Mouse (Mus musculus): ENCODE data around the gene Nppb. TPM values are rescaled to one million over a fixed set of nuclear protein-coding genes. Genes with fewer than 3 reads are reported as not detected.

Nppb gene
- polyA plus RNA-seq, 1 experiment from 2014 or later = not detected

- H3K9ac ChIP-seq (ENCODE audit: low read depth, low read length) = no peak overlapping the region
- no peak for ATAC-seq
- no peak overlapping the region for H3K4me3 ChIP-seq (ENCODE audit: low read depth, low read length)
- no peak overlapping the region for H3K4me2 ChIP-seq (ENCODE audit: low read length)
- H3K4me1 ChIP-seq (ENCODE audit: control insufficient read depth, insufficient read depth, low read length) = no peaks in the 10 kb centered on the region
- no peaks in the 10 kb centered on the region for H3K36me3 ChIP-seq (ENCODE audit: control insufficient read depth, insufficient read depth, low read length)
- H3K27me3 ChIP-seq (ENCODE audit: control insufficient read depth, insufficient read depth, low read depth, low read length) = no peaks in the 10 kb centered on the region
- no peaks in the 10 kb centered on the region for H3K9me3 ChIP-seq (replicated peaks; ENCODE audit: control insufficient read depth, low read length, poor library complexity, severe bottlenecking)
- H3K27ac ChIP-seq (ENCODE audit: low read length) = no peak overlapping the region
- 86% methylated on average over 7 of the region's 7 CpGs for WGBS
Observed at GRCm38 (mm10) chr4:147965712-147966111, 19.9 kb upstream of the Nppb start.

- no peak overlapping the region for H3K9ac ChIP-seq (ENCODE audit: low read depth, low read length)
- H3K36me3 ChIP-seq (ENCODE audit: control insufficient read depth, insufficient read depth, low read length) = no peaks in the 10 kb centered on the region
- H3K9me3 ChIP-seq (replicated peaks; ENCODE audit: control insufficient read depth, low read length, poor library complexity, severe bottlenecking) = no peaks in the 10 kb centered on the region
- no peak for ATAC-seq
- 72% methylated on average over 2 of the region's 2 CpGs for WGBS
- H3K4me3 ChIP-seq (ENCODE audit: low read depth, low read length) = no peak overlapping the region
- no peak overlapping the region for H3K4me2 ChIP-seq (ENCODE audit: low read length)
- no peak overlapping the region for H3K27ac ChIP-seq (ENCODE audit: low read length)
- no peaks in the 10 kb centered on the region for H3K4me1 ChIP-seq (ENCODE audit: control insufficient read depth, insufficient read depth, low read length)
- H3K27me3 ChIP-seq (ENCODE audit: control insufficient read depth, insufficient read depth, low read depth, low read length) = no peaks in the 10 kb centered on the region
Observed at GRCm38 (mm10) chr4:147968816-147969215, 16.8 kb upstream of the Nppb start.

GRCm38 (mm10) chr4:147969337-147969736 lies 16.3 kb upstream of the Nppb start:
- H3K36me3 ChIP-seq (ENCODE audit: control insufficient read depth, insufficient read depth, low read length) = no peaks in the 10 kb centered on the region
- WGBS = 63% methylated on average over 8 of the region's 9 CpGs
- H3K4me2 ChIP-seq (ENCODE audit: low read length) = no peak overlapping the region
- no peaks in the 10 kb centered on the region for H3K4me1 ChIP-seq (ENCODE audit: control insufficient read depth, insufficient read depth, low read length)
- no peak for ATAC-seq
- no peak overlapping the region for H3K4me3 ChIP-seq (ENCODE audit: low read depth, low read length)
- no peaks in the 10 kb centered on the region for H3K27me3 ChIP-seq (ENCODE audit: control insufficient read depth, insufficient read depth, low read depth, low read length)
- no peak overlapping the region for H3K27ac ChIP-seq (ENCODE audit: low read length)
- H3K9me3 ChIP-seq (replicated peaks; ENCODE audit: control insufficient read depth, low read length, poor library complexity, severe bottlenecking) = no peaks in the 10 kb centered on the region
- H3K9ac ChIP-seq (ENCODE audit: low read depth, low read length) = no peak overlapping the region

- WGBS = 80% methylated on average over 3 of the region's 3 CpGs
- no peak for ATAC-seq
- H3K4me2 ChIP-seq (ENCODE audit: low read length) = no peak overlapping the region
- no peaks in the 10 kb centered on the region for H3K36me3 ChIP-seq (ENCODE audit: control insufficient read depth, insufficient read depth, low read length)
- H3K9ac ChIP-seq (ENCODE audit: low read depth, low read length) = no peak overlapping the region
- H3K4me1 ChIP-seq (ENCODE audit: control insufficient read depth, insufficient read depth, low read length) = no peaks in the 10 kb centered on the region
- no peaks in the 10 kb centered on the region for H3K9me3 ChIP-seq (replicated peaks; ENCODE audit: control insufficient read depth, low read length, poor library complexity, severe bottlenecking)
- H3K4me3 ChIP-seq (ENCODE audit: low read depth, low read length) = no peak overlapping the region
- H3K27ac ChIP-seq (ENCODE audit: low read length) = no peak overlapping the region
- no peaks in the 10 kb centered on the region for H3K27me3 ChIP-seq (ENCODE audit: control insufficient read depth, insufficient read depth, low read depth, low read length)
Observed at GRCm38 (mm10) chr4:147976237-147976636, 9.4 kb upstream of the Nppb start.

- no peak for ATAC-seq
- H3K4me2 ChIP-seq (ENCODE audit: low read length) = no peak overlapping the region
- H3K4me1 ChIP-seq (ENCODE audit: control insufficient read depth, insufficient read depth, low read length) = no peaks in the 10 kb centered on the region
- H3K27ac ChIP-seq (ENCODE audit: low read length) = no peak overlapping the region
- H3K27me3 ChIP-seq (ENCODE audit: control insufficient read depth, insufficient read depth, low read depth, low read length) = no peaks in the 10 kb centered on the region
- H3K9ac ChIP-seq (ENCODE audit: low read depth, low read length) = no peak overlapping the region
- no peaks in the 10 kb centered on the region for H3K36me3 ChIP-seq (ENCODE audit: control insufficient read depth, insufficient read depth, low read length)
- H3K4me3 ChIP-seq (ENCODE audit: low read depth, low read length) = no peak overlapping the region
- no peaks in the 10 kb centered on the region for H3K9me3 ChIP-seq (replicated peaks; ENCODE audit: control insufficient read depth, low read length, poor library complexity, severe bottlenecking)
- WGBS = 81% methylated on average over 4 of the region's 4 CpGs
Observed at GRCm38 (mm10) chr4:147977726-147978125, 7.9 kb upstream of the Nppb start.

- H3K4me1 ChIP-seq (ENCODE audit: control insufficient read depth, insufficient read depth, low read length) = no peaks in the 10 kb centered on the region
Observed at GRCm38 (mm10) chr4:147978391-147978790, 7.2 kb upstream of the Nppb start.

GRCm38 (mm10) chr4:147979441-147979860 lies 6.1 kb upstream of the Nppb start:
- no peaks in the 10 kb centered on the region for H3K27me3 ChIP-seq (ENCODE audit: control insufficient read depth, insufficient read depth, low read depth, low read length)
- no peaks in the 10 kb centered on the region for H3K9me3 ChIP-seq (replicated peaks; ENCODE audit: control insufficient read depth, low read length, poor library complexity, severe bottlenecking)
- no peak overlapping the region for H3K9ac ChIP-seq (ENCODE audit: low read depth, low read length)
- ATAC-seq = no peak
- H3K4me2 ChIP-seq (ENCODE audit: low read length) = no peak overlapping the region
- H3K4me3 ChIP-seq (ENCODE audit: low read depth, low read length) = no peak overlapping the region
- H3K36me3 ChIP-seq (ENCODE audit: control insufficient read depth, insufficient read depth, low read length) = no peaks in the 10 kb centered on the region
- 78% methylated on average over 7 of the region's 7 CpGs for WGBS
- H3K27ac ChIP-seq (ENCODE audit: low read length) = no peak overlapping the region
- no peaks in the 10 kb centered on the region for H3K4me1 ChIP-seq (ENCODE audit: control insufficient read depth, insufficient read depth, low read length)

More at GRCm38 (mm10) chr4:147978391-147978790, 7.2 kb upstream of the Nppb start:
- Histone ChIP-seq H3K36me3 (ENCODE audit: control insufficient read depth, insufficient read depth, low read length) (no peaks in the 10 kb centered on the region), H3K27ac (ENCODE audit: low read length) (no peak overlapping the region), H3K9me3 (replicated peaks; ENCODE audit: control insufficient read depth, low read length, poor library complexity, severe bottlenecking) (no peaks in the 10 kb centered on the region), H3K4me2 (ENCODE audit: low read length) (no peak overlapping the region), H3K4me3 (ENCODE audit: low read depth, low read length) (no peak overlapping the region), H3K9ac (ENCODE audit: low read depth, low read length) (no peak overlapping the region), H3K27me3 (ENCODE audit: control insufficient read depth, insufficient read depth, low read depth, low read length) (no peaks in the 10 kb centered on the region)
- no peak for ATAC-seq
- 92% methylated on average over 6 of the region's 6 CpGs for WGBS

- ATAC-seq = no peak
- H3K36me3 ChIP-seq (ENCODE audit: control insufficient read depth, insufficient read depth, low read length) = no peaks in the 10 kb centered on the region
- H3K27me3 ChIP-seq (ENCODE audit: control insufficient read depth, insufficient read depth, low read depth, low read length) = no peaks in the 10 kb centered on the region
- no peak overlapping the region for H3K9ac ChIP-seq (ENCODE audit: low read depth, low read length)
- H3K9me3 ChIP-seq (replicated peaks; ENCODE audit: control insufficient read depth, low read length, poor library complexity, severe bottlenecking) = no peaks in the 10 kb centered on the region
- no peaks in the 10 kb centered on the region for H3K4me1 ChIP-seq (ENCODE audit: control insufficient read depth, insufficient read depth, low read length)
- H3K4me3 ChIP-seq (ENCODE audit: low read depth, low read length) = no peak overlapping the region
- no peak overlapping the region for H3K27ac ChIP-seq (ENCODE audit: low read length)
- H3K4me2 ChIP-seq (ENCODE audit: low read length) = no peak overlapping the region
- 68% methylated on average over 7 of the region's 7 CpGs for WGBS
Observed at GRCm38 (mm10) chr4:147993571-147994095, 8.0 kb downstream of the Nppb start.

GRCm38 (mm10) chr4:147995311-147995710 lies 9.7 kb downstream of the Nppb start:
- H3K4me2 ChIP-seq (ENCODE audit: low read length) = no peak overlapping the region
- no peak overlapping the region for H3K27ac ChIP-seq (ENCODE audit: low read length)
- 71% methylated on average over 3 of the region's 3 CpGs for WGBS
- no peaks in the 10 kb centered on the region for H3K27me3 ChIP-seq (ENCODE audit: control insufficient read depth, insufficient read depth, low read depth, low read length)
- no peaks in the 10 kb centered on the region for H3K9me3 ChIP-seq (replicated peaks; ENCODE audit: control insufficient read depth, low read length, poor library complexity, severe bottlenecking)
- H3K9ac ChIP-seq (ENCODE audit: low read depth, low read length) = no peak overlapping the region
- H3K36me3 ChIP-seq (ENCODE audit: control insufficient read depth, insufficient read depth, low read length) = no peaks in the 10 kb centered on the region
- no peak overlapping the region for H3K4me3 ChIP-seq (ENCODE audit: low read depth, low read length)
- ATAC-seq = no peak
- peaks cover 9% of the 10 kb centered on the region for H3K4me1 ChIP-seq (ENCODE audit: control insufficient read depth, insufficient read depth, low read length)
